Mouse (Mus musculus) liver, adult 2 months (tissue): ENCODE measurements around the gene Slc13a5. TPM values are rescaled to one million over a fixed set of nuclear protein-coding genes. Genes with fewer than 3 reads are reported as not detected.

ENCODE experiments used
- DNase-seq: peaks from one replicate; pipeline ENCODE4 v3.0.0-alpha.2; 2011; ENCODE audit warnings: low read depth, low spot score; ENCODE audit errors: extremely low read depth
- H3K27ac ChIP-seq: fragments of 200-500 bp; replicated peaks from 2 replicates; pipeline ENCODE4 v1.5.1; 2012; ENCODE audit warnings: low read depth, mild to moderate bottlenecking, control low read depth, inconsistent platforms, low read length; ENCODE audit not compliant: insufficient read depth
- H3K27me3 ChIP-seq: fragments of 200-500 bp; 2 replicates; pipeline ENCODE4 v1.6.1; 2012; ENCODE audit warnings: mild to moderate bottlenecking, moderate library complexity, low read length, inconsistent platforms; ENCODE audit not compliant: control insufficient read depth, insufficient read depth
- H3K36me3 ChIP-seq: fragments of 200-500 bp; 2 replicates; pipeline ENCODE4 v1.6.1; 2012; ENCODE audit warnings: low read length, inconsistent platforms; ENCODE audit not compliant: control insufficient read depth, insufficient read depth
- H3K4me1 ChIP-seq: fragments of 200-500 bp; 2 replicates; pipeline ENCODE4 v1.6.1; 2011; ENCODE audit warnings: low read length; ENCODE audit not compliant: control insufficient read depth, insufficient read depth
- H3K4me3 ChIP-seq: fragments of 200-500 bp; 2 replicates; pipeline ENCODE4 v1.5.1; 2011; ENCODE audit warnings: low read depth, mild to moderate bottlenecking, control low read depth, low read length, moderate library complexity; ENCODE audit not compliant: insufficient read depth
- H3K79me2 ChIP-seq: fragments of 200-500 bp; 2 replicates; pipeline ENCODE4 v1.6.1; 2012; ENCODE audit warnings: inconsistent platforms, mild to moderate bottlenecking, low read length, moderate library complexity; ENCODE audit not compliant: control insufficient read depth, insufficient read depth
- H3K9ac ChIP-seq: fragments of 200-500 bp; 2 replicates; pipeline ENCODE4 v1.6.1; 2012; ENCODE audit warnings: low read depth, mild to moderate bottlenecking, control low read depth, inconsistent platforms, low read length
- CTCF ChIP-seq: fragments of 200-500 bp; IDR thresholded peaks from 2 replicates; pipeline ENCODE4 v1.5.1; 2011; ENCODE audit warnings: low read depth, low read length, control low read depth
- POLR2A ChIP-seq: fragments of 200-500 bp; IDR thresholded peaks from 2 replicates; pipeline ENCODE4 v1.6.1; 2011; ENCODE audit warnings: low read length, control low read depth; ENCODE audit not compliant: insufficient read depth; ENCODE audit errors: extremely low read depth
- WGBS: fragments of 180-500 bp; shearing (Covaris S2); methylation state at CpG from one replicate; pipeline ENCODE4 v1.1.7; 2018; 5-methylcytosine and 5-hydroxymethylcytosine counted together
- polyA plus RNA-seq: library from polyadenylated mRNA; depleted of rRNA; stranded (reverse); fragments of >200 nt; gene quantifications from 2 replicates; pipeline ENCODE4 v1.2.3, GENCODE M21; 2012
- total RNA-seq: library from RNA; depleted of rRNA; stranded (reverse); fragments of >200 nt; gene quantifications from 2 replicates; pipeline ENCODE4 v1.2.3, GENCODE M21; 2014

The Slc13a5 gene
- total and polyA plus RNA-seq, 2 experiments: 1.1 to 1.6 TPM

DNA sequence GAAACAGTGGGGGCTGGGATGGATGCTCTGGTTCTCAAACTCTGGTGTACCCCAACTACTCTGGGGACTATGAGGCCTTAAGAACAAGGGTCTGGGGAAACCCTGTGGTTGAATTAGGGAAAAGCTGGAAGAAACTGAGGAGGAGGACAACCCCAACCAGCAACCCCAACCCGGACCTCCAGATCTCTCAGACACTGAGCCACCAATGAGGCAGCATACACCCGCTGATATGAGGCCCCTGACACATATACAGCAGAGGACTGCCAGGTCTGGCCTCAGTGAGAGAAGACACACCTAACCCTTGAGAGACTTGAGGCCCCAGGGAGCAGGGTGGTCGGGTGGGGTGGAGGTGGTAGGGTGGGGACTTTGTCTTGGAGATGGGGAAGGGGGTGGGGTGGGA lies 19.6 kb upstream of the Slc13a5 start:
- 82% methylated on average over 3 of the region's 3 CpGs for WGBS
- no peak for DNase-seq
- Histone ChIP-seq H3K4me3 (no peak overlapping the region), H3K36me3 (no peaks in the 10 kb centered on the region), H3K79me2 (no peaks in the 10 kb centered on the region), H3K4me1 (peaks cover 2% of the 10 kb centered on the region; the same call in 1 of the 2 replicates), H3K9ac (no peak overlapping the region), H3K27me3 (no peaks in the 10 kb centered on the region), H3K27ac (no peak overlapping the region)
- TF ChIP-seq CTCF (no peak), POLR2A (no peak)

DNA sequence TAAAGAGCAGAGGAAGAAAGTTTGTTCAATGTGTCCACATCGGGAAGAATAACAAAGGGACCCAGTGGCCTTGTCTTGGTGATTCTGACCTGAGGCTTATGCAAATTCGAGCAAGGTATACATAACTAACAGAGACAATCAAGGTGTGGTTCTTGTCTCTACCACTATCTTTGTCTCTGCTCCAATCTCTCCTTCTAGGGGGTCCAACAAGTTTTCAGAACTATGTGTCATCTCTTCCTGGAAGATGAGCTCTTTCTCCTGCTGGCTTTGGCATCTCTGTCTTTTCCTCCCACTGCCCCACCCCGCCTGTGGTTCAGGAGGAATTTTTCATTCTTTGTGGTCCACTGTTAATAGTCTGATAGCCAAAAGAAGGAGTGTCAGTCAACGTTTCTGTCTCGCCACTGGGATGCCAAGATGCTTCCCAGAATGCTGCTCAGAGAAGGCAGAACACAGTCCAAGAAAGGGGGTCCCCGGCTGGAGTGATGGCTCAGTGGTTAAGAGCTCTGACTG lies 19.0 kb upstream of the Slc13a5 start:
- peaks cover 2% of the 10 kb centered on the region; the same call in 1 of the 2 replicates for H3K4me1 ChIP-seq
- no peaks in the 10 kb centered on the region for H3K27me3 ChIP-seq
- no peak for TF ChIP-seq POLR2A
- TF ChIP-seq CTCF: no peak
- no peak for DNase-seq
- no peaks in the 10 kb centered on the region for H3K36me3 ChIP-seq
- no peak overlapping the region for H3K4me3 ChIP-seq
- no peak overlapping the region for H3K9ac ChIP-seq
- no peaks in the 10 kb centered on the region for H3K79me2 ChIP-seq
- no peak overlapping the region for H3K27ac ChIP-seq
- 79% methylated on average over 6 of the region's 6 CpGs for WGBS

DNA sequence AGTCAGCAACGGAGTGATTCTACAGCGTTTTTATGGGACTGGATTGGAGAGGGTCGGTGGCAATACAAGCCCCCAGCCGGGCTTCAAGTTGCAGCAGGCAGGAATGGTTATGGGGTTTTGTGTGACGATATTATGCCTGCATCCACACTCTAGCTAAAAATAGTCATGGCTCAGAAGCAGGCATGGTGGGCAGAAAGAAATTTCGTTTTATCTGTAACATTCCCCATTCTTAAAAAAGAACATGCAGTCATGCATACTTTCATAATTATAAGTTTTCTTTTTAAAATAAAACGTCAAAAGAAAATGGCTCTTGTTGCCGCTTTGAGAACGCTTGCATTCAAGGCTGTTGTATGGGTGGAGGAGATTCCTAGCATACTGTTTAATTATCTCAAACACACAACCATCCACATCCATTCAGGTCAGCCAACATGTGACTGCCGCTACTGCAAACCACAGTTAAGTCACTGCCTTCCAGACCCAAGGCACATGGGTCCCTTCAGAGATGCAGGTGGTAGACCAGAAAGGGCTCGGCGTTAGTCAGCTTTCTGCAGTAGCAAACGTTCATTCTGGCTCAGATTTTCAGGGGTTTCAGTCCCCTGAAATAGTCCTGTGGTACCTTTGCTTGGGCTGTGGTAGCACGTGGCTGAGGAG lies 17.6 kb upstream of the Slc13a5 start:
- Histone ChIP-seq H3K27ac (no peak overlapping the region), H3K79me2 (no peaks in the 10 kb centered on the region), H3K4me1 (peaks cover 7% of the 10 kb centered on the region), H3K9ac (no peak overlapping the region), H3K27me3 (no peaks in the 10 kb centered on the region), H3K36me3 (no peaks in the 10 kb centered on the region), H3K4me3 (no peak overlapping the region)
- TF ChIP-seq POLR2A (no peak), CTCF (no peak)
- DNase-seq: no peak
- 82% methylated on average over 14 of the region's 14 CpGs for WGBS

DNA sequence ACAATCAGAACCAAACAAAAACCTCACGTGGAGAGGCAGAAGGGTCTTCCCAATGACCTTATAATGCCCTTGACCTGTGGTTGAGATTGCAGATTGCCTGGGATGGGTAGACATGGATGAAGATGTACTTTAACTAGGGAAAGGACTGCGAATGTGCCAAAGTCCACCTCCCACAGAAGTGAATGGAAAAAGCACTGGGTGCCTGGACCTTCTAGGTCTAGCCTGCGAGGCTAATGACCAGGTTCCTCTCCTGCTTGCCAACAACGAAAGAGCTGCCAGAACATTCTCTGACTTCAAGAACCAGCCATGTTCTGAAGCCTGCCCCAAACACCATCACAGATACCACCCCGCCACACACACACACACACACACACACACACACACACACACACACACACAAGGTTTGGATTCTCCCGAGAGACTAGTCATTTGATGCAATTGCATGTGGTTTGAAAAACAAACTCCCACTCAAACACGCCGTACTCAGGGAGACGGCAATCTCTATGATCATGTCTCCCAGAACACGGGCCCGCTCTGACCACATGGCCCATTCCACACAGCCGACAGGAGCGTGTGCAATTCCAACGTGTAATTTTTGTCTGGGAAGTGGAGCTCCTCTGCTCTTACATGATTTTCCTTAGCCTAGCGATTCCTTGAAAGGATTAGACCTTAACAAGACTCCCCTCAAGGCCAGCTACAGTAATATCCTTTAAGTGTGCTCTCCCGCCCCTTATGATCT lies 16.6 kb upstream of the Slc13a5 start:
- DNase-seq: no peak

DNA sequence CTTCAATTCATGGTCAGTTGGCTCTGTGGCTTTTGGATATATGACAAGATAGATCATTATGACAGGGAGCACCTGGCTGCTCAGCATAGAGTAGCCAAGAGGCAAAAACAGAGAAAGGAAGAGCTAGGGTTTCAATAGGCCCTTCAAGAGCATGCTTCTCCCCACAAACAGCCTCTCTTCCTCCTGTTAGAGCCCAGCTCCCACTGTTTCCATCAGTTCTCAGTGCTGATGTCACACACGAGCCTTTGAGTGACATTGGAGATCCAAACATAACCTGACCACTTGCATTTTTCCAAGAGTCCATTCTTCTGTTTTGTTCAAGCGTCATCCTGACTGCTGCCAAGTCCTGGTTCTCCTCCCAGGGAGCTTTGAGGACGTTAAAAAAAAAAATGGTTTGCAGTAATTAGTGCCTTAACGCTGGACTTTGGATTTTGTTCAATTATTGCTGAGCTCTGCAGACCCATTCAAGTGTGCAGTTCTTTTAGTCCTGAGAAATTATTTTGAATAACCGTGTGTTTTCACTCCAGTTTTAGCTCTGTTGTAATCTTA lies 14.9 kb upstream of the Slc13a5 start:
- 70% methylated on average over 5 of the region's 5 CpGs for WGBS
- no peak overlapping the region for H3K9ac ChIP-seq
- H3K36me3 ChIP-seq: no peaks in the 10 kb centered on the region
- H3K4me3 ChIP-seq: no peak overlapping the region
- TF ChIP-seq POLR2A: no peak
- TF ChIP-seq CTCF: no peak
- H3K4me1 ChIP-seq: peaks cover 7% of the 10 kb centered on the region
- peak; percentile 7 for DNase-seq
- H3K27ac ChIP-seq: no peak overlapping the region
- no peaks in the 10 kb centered on the region for H3K79me2 ChIP-seq
- no peaks in the 10 kb centered on the region for H3K27me3 ChIP-seq

More for the DNA sequence above, 16.6 kb upstream of the Slc13a5 start:
- H3K4me3 ChIP-seq: no peak overlapping the region
- 90% methylated on average over 16 of the region's 16 CpGs for WGBS
- no peaks in the 10 kb centered on the region for H3K27me3 ChIP-seq
- no peak overlapping the region for H3K27ac ChIP-seq
- peaks cover 7% of the 10 kb centered on the region for H3K4me1 ChIP-seq
- TF ChIP-seq POLR2A (no peak), CTCF (no peak)
- no peaks in the 10 kb centered on the region for H3K79me2 ChIP-seq
- no peak overlapping the region for H3K9ac ChIP-seq
- H3K36me3 ChIP-seq: no peaks in the 10 kb centered on the region
